Mouse (Mus musculus): ENCODE data around the gene Coro1c. TPM values are rescaled to one million over a fixed set of nuclear protein-coding genes. Genes with fewer than 3 reads are reported as not detected.

Gene Coro1c
- polyA plus RNA-seq, 1 experiment from 2014 or later: 102 TPM

DNA sequence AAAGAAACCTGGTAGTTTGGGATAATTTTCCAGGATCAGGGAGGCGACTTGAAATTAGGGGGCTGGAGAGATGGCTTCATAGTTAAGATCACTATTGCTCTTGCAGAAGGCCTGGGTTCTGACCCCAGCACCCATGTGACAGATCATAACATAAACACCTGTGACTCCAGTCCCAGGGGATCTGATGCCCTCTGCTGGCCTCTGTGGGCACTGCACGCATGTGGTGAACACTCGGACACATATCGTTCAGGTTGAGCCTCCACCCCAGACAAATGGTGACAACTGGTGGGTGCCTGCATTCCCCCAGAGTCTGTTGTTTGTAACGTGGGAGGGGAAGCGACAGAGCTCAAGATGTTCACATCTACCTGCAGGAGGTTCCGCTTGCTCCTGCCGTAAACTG lies 47.3 kb downstream of the Coro1c start:
- Histone ChIP-seq H3K27me3 (replicated peaks; ENCODE audit: insufficient read depth, low read length) (no peaks in the 10 kb centered on the region), H3K9me3 (ENCODE audit: low read length) (no peaks in the 10 kb centered on the region), H3K36me3 (ENCODE audit: insufficient read depth, low read length) (peaks cover 6% of the 10 kb centered on the region; the same call in 1 of the 2 replicates), H3K27ac (ENCODE audit: low read length) (no peak overlapping the region), H3K4me1 (ENCODE audit: insufficient read depth, low read depth, low read length) (peaks cover 9% of the 10 kb centered on the region; the same call in 1 of the 2 replicates), H3K4me2 (replicated peaks; ENCODE audit: low read depth, low read length) (no peak overlapping the region), H3K9ac (replicated peaks; ENCODE audit: low read depth) (no peak overlapping the region), H3K4me3 (ENCODE audit: low read depth, low read length) (no peak overlapping the region)
- 97% methylated on average over 8 of the region's 8 CpGs for WGBS
- DNase-seq (ENCODE audit: low spot score) (no peak), ATAC-seq (no peak)
- TF ChIP-seq EP300 (IDR thresholded peaks at IDR 0.05) (no peak), CTCF (IDR thresholded peaks at IDR 0.05) (peak; percentile 67)

GRCm38 (mm10) chr5:113858971-113859370 lies 49.6 kb downstream of the Coro1c start:
- TF ChIP-seq CTCF (IDR thresholded peaks at IDR 0.05) (no peak), EP300 (IDR thresholded peaks at IDR 0.05) (no peak)
- no peak overlapping the region for H3K4me3 ChIP-seq (ENCODE audit: low read depth, low read length)
- no peaks in the 10 kb centered on the region for H3K9me3 ChIP-seq (ENCODE audit: low read length)
- peak; percentile 67 for ATAC-seq
- peak; percentile 69 for DNase-seq (ENCODE audit: low spot score)
- H3K36me3 ChIP-seq (ENCODE audit: insufficient read depth, low read length): no peaks in the 10 kb centered on the region
- H3K4me1 ChIP-seq (ENCODE audit: insufficient read depth, low read depth, low read length): peaks cover 9% of the 10 kb centered on the region; the same call in 1 of the 2 replicates
- H3K4me2 ChIP-seq (replicated peaks; ENCODE audit: low read depth, low read length): no peak overlapping the region
- WGBS: 20% methylated on average over 5 of the region's 5 CpGs
- H3K9ac ChIP-seq (replicated peaks; ENCODE audit: low read depth): no peak overlapping the region
- H3K27ac ChIP-seq (ENCODE audit: low read length): 0 out of 2 replicates have a peak overlapping the region, but pooled peaks have one; percentile 27
- no peaks in the 10 kb centered on the region for H3K27me3 ChIP-seq (replicated peaks; ENCODE audit: insufficient read depth, low read length)

- H3K4me3 ChIP-seq (ENCODE audit: low read depth, low read length): no peak overlapping the region
- no peaks in the 10 kb centered on the region for H3K36me3 ChIP-seq (ENCODE audit: insufficient read depth, low read length)
- 71% methylated on average over 10 of the region's 10 CpGs for WGBS
- no peak overlapping the region for H3K27ac ChIP-seq (ENCODE audit: low read length)
- TF ChIP-seq CTCF (IDR thresholded peaks at IDR 0.05) (no peak), EP300 (IDR thresholded peaks at IDR 0.05) (no peak)
- H3K9me3 ChIP-seq (ENCODE audit: low read length): no peaks in the 10 kb centered on the region
- peaks cover 9% of the 10 kb centered on the region; the same call in 1 of the 2 replicates for H3K4me1 ChIP-seq (ENCODE audit: insufficient read depth, low read depth, low read length)
- H3K27me3 ChIP-seq (replicated peaks; ENCODE audit: insufficient read depth, low read length): no peaks in the 10 kb centered on the region
- no peak for DNase-seq (ENCODE audit: low spot score)
- H3K4me2 ChIP-seq (replicated peaks; ENCODE audit: low read depth, low read length): no peak overlapping the region
- no peak overlapping the region for H3K9ac ChIP-seq (replicated peaks; ENCODE audit: low read depth)
- ATAC-seq: no peak
These were observed 50.0 kb downstream of the Coro1c start for GRCm38 (mm10) chr5:113858550-113858949.

DNA sequence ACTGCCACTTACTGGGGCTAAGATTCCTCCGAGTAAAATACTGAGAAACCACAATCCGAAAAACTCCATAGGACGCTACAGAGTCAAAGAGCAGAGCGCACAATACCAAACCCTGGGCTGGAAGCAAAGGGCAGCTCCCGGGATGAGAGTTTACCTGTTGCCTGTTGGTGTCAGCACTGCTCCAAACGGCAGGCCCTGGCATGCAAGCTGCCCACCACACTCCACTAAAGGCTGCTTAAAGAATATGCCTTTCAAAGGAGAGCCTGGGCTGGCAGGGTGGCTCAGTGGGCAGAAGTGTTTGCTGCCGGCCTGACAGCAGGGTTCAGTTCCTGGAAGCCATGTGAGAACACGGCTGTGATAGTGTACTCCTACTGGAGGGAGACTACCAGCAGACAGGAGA lies 50.9 kb downstream of the Coro1c start:
- Histone ChIP-seq H3K4me2 (replicated peaks; ENCODE audit: low read depth, low read length) (no peak overlapping the region), H3K9me3 (ENCODE audit: low read length) (no peaks in the 10 kb centered on the region), H3K9ac (replicated peaks; ENCODE audit: low read depth) (no peak overlapping the region), H3K27me3 (replicated peaks; ENCODE audit: insufficient read depth, low read length) (no peaks in the 10 kb centered on the region), H3K4me3 (ENCODE audit: low read depth, low read length) (no peak overlapping the region), H3K36me3 (ENCODE audit: insufficient read depth, low read length) (no peaks in the 10 kb centered on the region), H3K27ac (ENCODE audit: low read length) (no peak overlapping the region), H3K4me1 (ENCODE audit: insufficient read depth, low read depth, low read length) (peaks cover 9% of the 10 kb centered on the region; the same call in 1 of the 2 replicates)
- DNase-seq (ENCODE audit: low spot score) (no peak), ATAC-seq (no peak)
- 64% methylated on average over 8 of the region's 8 CpGs for WGBS
- TF ChIP-seq CTCF (IDR thresholded peaks at IDR 0.05) (no peak), EP300 (IDR thresholded peaks at IDR 0.05) (no peak)

DNA sequence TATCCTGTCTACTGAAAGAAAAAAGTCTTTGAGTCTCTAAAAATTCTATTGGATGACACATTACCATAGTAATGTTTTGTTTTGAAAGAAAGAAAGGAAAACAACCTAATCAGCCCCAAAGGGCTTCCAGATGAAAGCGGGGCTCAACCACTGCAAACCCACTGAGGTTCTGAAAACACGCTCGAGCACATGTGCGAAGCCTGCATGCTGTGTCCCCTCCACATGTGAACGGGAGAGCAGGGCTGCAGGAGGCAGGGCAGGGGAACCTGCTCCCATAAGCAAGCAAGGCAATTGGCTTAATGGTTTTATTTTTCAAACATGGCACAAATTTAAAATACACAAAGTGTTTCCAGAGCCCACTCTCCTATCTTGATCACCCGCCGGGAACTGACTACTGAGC lies 51.9 kb downstream of the Coro1c start:
- no peak for ATAC-seq
- H3K9ac ChIP-seq (replicated peaks; ENCODE audit: low read depth): no peak overlapping the region

DNA sequence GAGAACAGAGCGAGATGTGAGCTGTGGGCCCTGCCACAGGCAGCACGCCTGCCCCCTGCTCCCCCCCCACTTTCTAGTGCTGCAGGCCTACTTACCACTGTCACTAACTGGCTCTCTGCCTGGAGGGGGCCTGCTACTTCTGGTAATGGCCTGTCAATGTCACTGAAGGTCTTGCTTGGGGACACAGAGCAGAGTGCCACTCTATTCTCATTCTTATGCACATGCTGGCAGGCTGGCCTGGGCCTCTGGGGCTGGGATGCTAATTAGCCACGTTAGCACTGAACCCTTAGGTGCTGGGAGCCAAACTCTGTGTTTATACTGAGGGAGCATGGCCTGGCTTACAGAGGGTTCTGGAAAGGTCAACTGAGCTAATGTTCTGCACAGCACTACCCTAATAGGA lies 52.9 kb downstream of the Coro1c start:
- ATAC-seq (peak; percentile 48), DNase-seq (ENCODE audit: low spot score) (no peak)
- 51% methylated on average over 3 of the region's 3 CpGs for WGBS
- Histone ChIP-seq H3K9me3 (ENCODE audit: low read length) (no peaks in the 10 kb centered on the region), H3K4me1 (ENCODE audit: insufficient read depth, low read depth, low read length) (peaks cover 9% of the 10 kb centered on the region; the same call in 1 of the 2 replicates), H3K27ac (ENCODE audit: low read length) (0 out of 2 replicates have a peak overlapping the region, but pooled peaks have one; percentile 7), H3K27me3 (replicated peaks; ENCODE audit: insufficient read depth, low read length) (no peaks in the 10 kb centered on the region), H3K4me2 (replicated peaks; ENCODE audit: low read depth, low read length) (no peak overlapping the region), H3K36me3 (ENCODE audit: insufficient read depth, low read length) (peaks cover 10% of the 10 kb centered on the region; the same call in 1 of the 2 replicates), H3K9ac (replicated peaks; ENCODE audit: low read depth) (no peak overlapping the region), H3K4me3 (ENCODE audit: low read depth, low read length) (no peak overlapping the region)
- TF ChIP-seq EP300 (IDR thresholded peaks at IDR 0.05) (no peak), CTCF (IDR thresholded peaks at IDR 0.05) (no peak)

More for the DNA sequence above, 51.9 kb downstream of the Coro1c start:
- no peak overlapping the region for H3K4me2 ChIP-seq (replicated peaks; ENCODE audit: low read depth, low read length)
- H3K27ac ChIP-seq (ENCODE audit: low read length): no peak overlapping the region
- peaks cover 9% of the 10 kb centered on the region; the same call in 1 of the 2 replicates for H3K4me1 ChIP-seq (ENCODE audit: insufficient read depth, low read depth, low read length)
- H3K36me3 ChIP-seq (ENCODE audit: insufficient read depth, low read length): 0 out of 2 replicates have a peak, but pooled peaks cover under 1% of the 10 kb centered on the region
- 75% methylated on average over 7 of the region's 7 CpGs for WGBS
- H3K27me3 ChIP-seq (replicated peaks; ENCODE audit: insufficient read depth, low read length): no peaks in the 10 kb centered on the region
- no peaks in the 10 kb centered on the region for H3K9me3 ChIP-seq (ENCODE audit: low read length)
- DNase-seq (ENCODE audit: low spot score): no peak
- H3K4me3 ChIP-seq (ENCODE audit: low read depth, low read length): no peak overlapping the region
- TF ChIP-seq EP300 (IDR thresholded peaks at IDR 0.05) (no peak), CTCF (IDR thresholded peaks at IDR 0.05) (no peak)

Data from lung, postnatal 0 days (tissue).